Mouse (Mus musculus) neural tube, embryonic 10.5 days (tissue): ENCODE data around the gene Pomt1.
A peak's percentile ranks its signal among the peaks of the same experiment; 100 is the strongest.

Experiments
- DNase-seq: peaks from one replicate; pipeline ENCODE4 v3.0.0-alpha.2; 2017; ENCODE audit warnings: low spot score; ENCODE audit errors: extremely low spot score

Gene Pomt1

GRCm38 (mm10) chr2:32220969-32221368 is 15.4 kb upstream of the Pomt1 start:
- DNase-seq = no peak

GRCm38 (mm10) chr2:32221577-32221976 is 14.8 kb upstream of the Pomt1 start:
- no peak for DNase-seq

GRCm38 (mm10) chr2:32222057-32222456 is 14.3 kb upstream of the Pomt1 start:
- DNase-seq = no peak

- no peak for DNase-seq
Observed at GRCm38 (mm10) chr2:32235433-32235832, 957 bp upstream of the Pomt1 start.

GRCm38 (mm10) chr2:32236760-32237487 is 534 bp downstream of the Pomt1 start:
- DNase-seq = peak; percentile 63

- DNase-seq = no peak
Observed at GRCm38 (mm10) chr2:32237571-32237970, 1.2 kb downstream of the Pomt1 start.

GRCm38 (mm10) chr2:32238708-32239435 is 2.5 kb downstream of the Pomt1 start:
- no peak for DNase-seq

GRCm38 (mm10) chr2:32240591-32240990 is 4.2 kb downstream of the Pomt1 start:
- DNase-seq = no peak

- DNase-seq = no peak
Observed at GRCm38 (mm10) chr2:32242986-32243385, 6.6 kb downstream of the Pomt1 start.

GRCm38 (mm10) chr2:32246741-32247140 is 10.4 kb downstream of the Pomt1 start:
- DNase-seq = no peak

GRCm38 (mm10) chr2:32248377-32249361 is 12.3 kb downstream of the Pomt1 start:
- no peak for DNase-seq

- no peak for DNase-seq
Observed at GRCm38 (mm10) chr2:32251791-32252527, 15.6 kb downstream of the Pomt1 start.

- DNase-seq = no peak
Observed at GRCm38 (mm10) chr2:32252658-32253057, 16.3 kb downstream of the Pomt1 start.

- DNase-seq = no peak
Observed at GRCm38 (mm10) chr2:32253352-32253751, 17.0 kb downstream of the Pomt1 start.

GRCm38 (mm10) chr2:32254563-32254962 is 18.2 kb downstream of the Pomt1 start:
- no peak for DNase-seq

GRCm38 (mm10) chr2:32256273-32256672 is 19.9 kb downstream of the Pomt1 start:
- no peak for DNase-seq

GRCm38 (mm10) chr2:32258887-32259533 is 22.6 kb downstream of the Pomt1 start:
- peak; percentile 20 for DNase-seq

GRCm38 (mm10) chr2:32259657-32260417 is 23.4 kb downstream of the Pomt1 start, which contains the start of gene Uck1:
Uck1 (minus strand) TSS chr2:32260159.
- peak; percentile 87 for DNase-seq

- peak; percentile 22 for DNase-seq
Observed at GRCm38 (mm10) chr2:32260635-32261034, 24.2 kb downstream of the Pomt1 start.

- no peak for DNase-seq
Observed at GRCm38 (mm10) chr2:32275823-32276222, 39.4 kb downstream of the Pomt1 start.
